Mouse (Mus musculus) midbrain, embryonic 14.5 days (tissue): ENCODE data around the gene Lrrn4. TPM values are rescaled to one million over a fixed set of nuclear protein-coding genes. Genes with fewer than 3 reads are reported as not detected.

ENCODE experiments used
- ATAC-seq: fragments of 200-750 bp; cut with Nextera tagmentation; 2 replicates; pipeline ENCODE4 v1.8.0; 2017; ENCODE audit warnings: moderate number of reproducible peaks, moderate library complexity; ENCODE audit not compliant: low FRiP score, low TSS enrichment
- DNase-seq: peaks from one replicate; pipeline ENCODE4 v3.0.0-alpha.2; 2015
- H3K27ac ChIP-seq: fragments of 300-500 bp; sonication (generic); replicated peaks from 2 replicates; pipeline ENCODE4 v1.5.1; 2014; ENCODE audit warnings: mild to moderate bottlenecking, low read depth, low read length, moderate library complexity
- H3K27me3 ChIP-seq: fragments of 300-500 bp; sonication (generic); 2 replicates; pipeline ENCODE4 v1.6.1; 2014; ENCODE audit warnings: low read length, control low read depth, mixed read lengths; ENCODE audit not compliant: control insufficient read depth, insufficient read depth
- H3K36me3 ChIP-seq: fragments of 300-500 bp; sonication (generic); 2 replicates; pipeline ENCODE4 v1.6.1; 2014; ENCODE audit warnings: low read length, control low read depth; ENCODE audit not compliant: control insufficient read depth, insufficient read depth
- H3K4me1 ChIP-seq: fragments of 300-500 bp; sonication (generic); 2 replicates; pipeline ENCODE4 v1.6.1; 2014; ENCODE audit warnings: mild to moderate bottlenecking, antibody characterized with exemption, low read length, control low read depth; ENCODE audit not compliant: control insufficient read depth, insufficient read depth
- H3K4me2 ChIP-seq: fragments of 300-500 bp; sonication (generic); 2 replicates; pipeline ENCODE4 v1.6.1; 2014; ENCODE audit warnings: mild to moderate bottlenecking, low read length, moderate library complexity
- H3K4me3 ChIP-seq: fragments of 300-500 bp; sonication (generic); replicated peaks from 2 replicates; pipeline ENCODE4 v1.5.1; 2014; ENCODE audit warnings: low read depth, low read length
- H3K9ac ChIP-seq: fragments of 300-500 bp; sonication (generic); replicated peaks from 2 replicates; pipeline ENCODE4 v1.6.1; 2014; ENCODE audit warnings: mild to moderate bottlenecking, low read length, moderate library complexity
- H3K9me3 ChIP-seq: fragments of 300-500 bp; sonication (generic); 2 replicates; pipeline ENCODE4 v1.6.1; 2016; ENCODE audit warnings: low read length, control low read depth, mixed read lengths; ENCODE audit not compliant: control insufficient read depth
- WGBS: fragments of 180-500 bp; shearing (Covaris S2); extraction: QIAGEN DNeasy Blood & Tissue Kit; methylation state at CpG from one replicate; pipeline ENCODE4 v1.1.7; 2014; 5-methylcytosine and 5-hydroxymethylcytosine counted together
- polyA plus RNA-seq: library from polyadenylated mRNA; unstranded; fragments of >200 nt; fragmentation: Nextera tagmentation; extraction: Ambion mirVana; gene quantifications from 2 replicates; pipeline ENCODE4 v1.2.1, GENCODE M21; 2014

Gene Lrrn4
- 0.09 and 0.14 TPM in 2 replicates for polyA plus RNA-seq

GRCm38 (mm10) chr2:132880844-132881645 is at the start of gene Lrrn4:
Gene Lrrn4 (minus strand): TSS chr2:132880891.
- Histone ChIP-seq H3K36me3 (no peaks in the 10 kb centered on the region), H3K9me3 (no peaks in the 10 kb centered on the region), H3K27me3 (peaks cover 35% of the 10 kb centered on the region), H3K4me1 (0 out of 2 replicates have a peak, but pooled peaks cover 12% of the 10 kb centered on the region), H3K4me3 (peak within 1 kb of the TSS; percentile 55), H3K27ac (no peak within 1 kb of the TSS), H3K4me2 (peak within 1 kb of the TSS; percentile 98), H3K9ac (peak within 1 kb of the TSS; percentile 55; the same call in 1 of the 2 replicates)
- DNase-seq = no peak
- 3% methylated on average over 12 of the region's 12 CpGs for WGBS
- ATAC-seq = no peak

DNA sequence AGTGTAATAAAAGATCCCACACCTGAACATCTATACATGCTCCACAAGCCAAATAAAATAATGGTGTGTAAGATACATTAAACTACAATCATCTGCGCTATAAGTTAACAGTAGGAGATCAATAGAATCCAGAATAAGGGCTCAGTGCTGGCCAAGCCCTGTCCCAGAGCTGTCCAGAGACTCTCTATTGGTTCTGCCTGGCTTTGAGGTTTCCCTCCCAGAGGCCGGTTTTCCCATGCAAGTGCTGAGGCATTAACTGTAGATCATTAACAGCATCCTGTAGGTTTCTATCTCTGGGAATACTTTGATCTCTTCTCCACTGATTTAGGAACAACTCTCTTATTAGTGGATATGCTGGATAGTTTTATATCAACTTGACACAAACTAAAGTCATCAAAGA is 48.3 kb upstream of the Lrrn4 start:
- ATAC-seq (no peak), DNase-seq (no peak)
- WGBS = 96% methylated on average over 2 of the region's 2 CpGs
- Histone ChIP-seq H3K27ac (no peak overlapping the region), H3K4me3 (no peak overlapping the region), H3K27me3 (no peaks in the 10 kb centered on the region), H3K4me2 (no peak overlapping the region), H3K4me1 (no peaks in the 10 kb centered on the region), H3K9ac (no peak overlapping the region), H3K36me3 (no peaks in the 10 kb centered on the region), H3K9me3 (no peaks in the 10 kb centered on the region)

- no peaks in the 10 kb centered on the region for H3K9me3 ChIP-seq
- H3K4me3 ChIP-seq = no peak overlapping the region
- ATAC-seq (no peak), DNase-seq (no peak)
- no peak overlapping the region for H3K27ac ChIP-seq
- H3K4me2 ChIP-seq = no peak overlapping the region
- no peaks in the 10 kb centered on the region for H3K27me3 ChIP-seq
- H3K36me3 ChIP-seq = no peaks in the 10 kb centered on the region
- H3K9ac ChIP-seq = no peak overlapping the region
- 62% methylated on average over 2 of the region's 2 CpGs for WGBS
- no peaks in the 10 kb centered on the region for H3K4me1 ChIP-seq
These were observed 47.2 kb upstream of the Lrrn4 start for GRCm38 (mm10) chr2:132927871-132928270.

DNA sequence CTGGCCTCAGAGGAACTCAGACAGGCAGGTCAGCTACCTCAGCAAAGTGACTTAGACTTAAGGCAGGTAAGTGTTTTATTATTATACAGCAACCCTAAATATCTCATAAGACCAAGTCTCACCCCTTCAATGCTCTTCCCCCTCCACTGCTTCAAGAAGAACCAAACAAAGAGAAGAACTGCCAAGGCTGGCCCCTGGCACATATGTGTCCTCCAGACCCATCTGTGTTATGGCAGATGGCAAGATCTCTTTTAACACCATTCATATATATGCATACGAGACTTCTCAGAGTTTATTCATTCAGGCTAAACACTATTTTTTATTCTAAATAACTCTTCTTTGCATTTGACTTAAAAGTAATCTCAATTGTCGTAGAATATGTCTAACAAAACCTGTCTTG is 46.6 kb upstream of the Lrrn4 start:
- no peak for DNase-seq
- H3K27ac ChIP-seq = no peak overlapping the region
- no peaks in the 10 kb centered on the region for H3K9me3 ChIP-seq
- H3K9ac ChIP-seq = no peak overlapping the region
- H3K36me3 ChIP-seq = no peaks in the 10 kb centered on the region
- no peaks in the 10 kb centered on the region for H3K4me1 ChIP-seq
- no peak overlapping the region for H3K4me3 ChIP-seq
- ATAC-seq = no peak
- H3K27me3 ChIP-seq = no peaks in the 10 kb centered on the region
- WGBS = 78% methylated on average over 2 of the region's 2 CpGs
- no peak overlapping the region for H3K4me2 ChIP-seq

DNA sequence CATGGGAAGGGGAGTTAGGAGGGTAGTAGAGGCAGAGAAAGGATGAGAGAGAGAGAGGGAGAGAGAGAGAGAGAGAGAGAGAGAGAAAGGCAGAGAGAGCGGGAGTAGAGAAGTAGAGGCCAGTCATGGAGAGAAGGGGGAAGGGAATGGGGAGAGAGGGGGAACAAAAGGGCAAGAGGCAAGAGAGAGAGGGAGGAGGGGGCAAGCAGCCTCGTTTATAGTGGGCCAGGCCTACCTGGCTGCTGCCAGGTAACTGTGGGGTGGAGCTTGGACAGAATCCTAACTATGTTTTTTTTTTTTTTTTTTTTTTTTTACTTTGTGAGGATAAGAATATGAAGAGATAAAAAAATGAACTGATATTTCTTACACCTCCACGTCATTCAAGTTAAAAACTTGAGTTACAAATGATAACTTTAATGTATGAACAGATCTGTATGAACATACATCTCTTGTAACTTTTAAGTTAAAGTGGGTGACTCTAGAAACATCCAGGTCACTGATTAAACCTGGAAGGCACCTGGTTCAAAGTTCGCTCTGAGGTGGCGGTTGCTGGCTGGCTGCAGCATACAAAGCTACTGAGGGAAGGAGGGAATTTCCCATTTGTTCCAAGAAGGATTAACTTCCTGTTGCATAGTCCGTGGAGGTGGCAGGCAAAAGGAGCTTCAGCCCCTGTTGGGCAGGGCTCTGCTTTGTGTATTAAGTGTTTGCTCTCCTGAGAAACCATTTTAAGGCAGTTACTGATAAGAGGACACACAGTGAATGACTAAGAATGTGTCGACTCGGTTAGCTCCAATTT is 42.8 kb upstream of the Lrrn4 start:
- no peak for DNase-seq
- Histone ChIP-seq H3K27ac (no peak overlapping the region), H3K4me1 (no peaks in the 10 kb centered on the region), H3K36me3 (no peaks in the 10 kb centered on the region), H3K4me3 (no peak overlapping the region), H3K4me2 (no peak overlapping the region), H3K9ac (no peak overlapping the region), H3K9me3 (no peaks in the 10 kb centered on the region), H3K27me3 (no peaks in the 10 kb centered on the region)
- no peak for ATAC-seq
- WGBS = 47% methylated on average over 8 of the region's 8 CpGs

- no peak overlapping the region for H3K27ac ChIP-seq
- no peaks in the 10 kb centered on the region for H3K4me1 ChIP-seq
- no peaks in the 10 kb centered on the region for H3K36me3 ChIP-seq
- ATAC-seq (no peak), DNase-seq (no peak)
- no peaks in the 10 kb centered on the region for H3K9me3 ChIP-seq
- H3K4me3 ChIP-seq = no peak overlapping the region
- no peak overlapping the region for H3K4me2 ChIP-seq
- WGBS = 73% methylated on average over 9 of the region's 9 CpGs
- H3K27me3 ChIP-seq = no peaks in the 10 kb centered on the region
- no peak overlapping the region for H3K9ac ChIP-seq
These were observed 41.6 kb upstream of the Lrrn4 start for GRCm38 (mm10) chr2:132922076-132922873.

- Histone ChIP-seq H3K27me3 (no peaks in the 10 kb centered on the region), H3K4me1 (no peaks in the 10 kb centered on the region)
These were observed 34.1 kb upstream of the Lrrn4 start for GRCm38 (mm10) chr2:132914785-132915184.

GRCm38 (mm10) chr2:132906763-132907162 is 26.1 kb upstream of the Lrrn4 start:
- H3K4me3 ChIP-seq = no peak overlapping the region
- ATAC-seq = no peak
- 32% methylated on average over 8 of the region's 8 CpGs for WGBS
- H3K27ac ChIP-seq = no peak overlapping the region
- no peaks in the 10 kb centered on the region for H3K36me3 ChIP-seq
- no peaks in the 10 kb centered on the region for H3K4me1 ChIP-seq
- no peaks in the 10 kb centered on the region for H3K27me3 ChIP-seq
- peak; percentile 56 for DNase-seq
- H3K4me2 ChIP-seq = no peak overlapping the region
- H3K9me3 ChIP-seq = no peaks in the 10 kb centered on the region
- no peak overlapping the region for H3K9ac ChIP-seq

More at GRCm38 (mm10) chr2:132914785-132915184, 34.1 kb upstream of the Lrrn4 start:
- Histone ChIP-seq H3K27ac (no peak overlapping the region), H3K9ac (no peak overlapping the region), H3K4me3 (no peak overlapping the region), H3K9me3 (no peaks in the 10 kb centered on the region), H3K4me2 (no peak overlapping the region), H3K36me3 (no peaks in the 10 kb centered on the region)
- WGBS = 86% methylated on average over 1 of the region's 1 CpGs
- DNase-seq (no peak), ATAC-seq (no peak)
